Mouse (Mus musculus) layer of hippocampus, postnatal 14 days (tissue): Measurements from ENCODE around the gene Teddm1b. TPM values are rescaled to one million over a fixed set of nuclear protein-coding genes. Genes with fewer than 3 reads are reported as not detected.

Experiments
- DNase-seq, 2 experiments: peaks; one replicate each; pipeline ENCODE4 v3.0.0; 2021 to 2022; ENCODE audit warnings: low spot score in 2 of 2, mixed read lengths in 1 of 2
- microRNA-seq, 2 experiments: library from miRNA; unstranded; fragments of <30 nt; microRNA quantifications; one replicate each; pipeline ENCODE4 v1.2.0; 2021
- total RNA-seq, 2 experiments: library from RNA; stranded (reverse); gene quantifications; 2 replicates each; pipeline ENCODE4 v1.2.3; 2021

Gene Teddm1b
- total RNA-seq, 2 experiments from 2014 or later, result not detected

DNA sequence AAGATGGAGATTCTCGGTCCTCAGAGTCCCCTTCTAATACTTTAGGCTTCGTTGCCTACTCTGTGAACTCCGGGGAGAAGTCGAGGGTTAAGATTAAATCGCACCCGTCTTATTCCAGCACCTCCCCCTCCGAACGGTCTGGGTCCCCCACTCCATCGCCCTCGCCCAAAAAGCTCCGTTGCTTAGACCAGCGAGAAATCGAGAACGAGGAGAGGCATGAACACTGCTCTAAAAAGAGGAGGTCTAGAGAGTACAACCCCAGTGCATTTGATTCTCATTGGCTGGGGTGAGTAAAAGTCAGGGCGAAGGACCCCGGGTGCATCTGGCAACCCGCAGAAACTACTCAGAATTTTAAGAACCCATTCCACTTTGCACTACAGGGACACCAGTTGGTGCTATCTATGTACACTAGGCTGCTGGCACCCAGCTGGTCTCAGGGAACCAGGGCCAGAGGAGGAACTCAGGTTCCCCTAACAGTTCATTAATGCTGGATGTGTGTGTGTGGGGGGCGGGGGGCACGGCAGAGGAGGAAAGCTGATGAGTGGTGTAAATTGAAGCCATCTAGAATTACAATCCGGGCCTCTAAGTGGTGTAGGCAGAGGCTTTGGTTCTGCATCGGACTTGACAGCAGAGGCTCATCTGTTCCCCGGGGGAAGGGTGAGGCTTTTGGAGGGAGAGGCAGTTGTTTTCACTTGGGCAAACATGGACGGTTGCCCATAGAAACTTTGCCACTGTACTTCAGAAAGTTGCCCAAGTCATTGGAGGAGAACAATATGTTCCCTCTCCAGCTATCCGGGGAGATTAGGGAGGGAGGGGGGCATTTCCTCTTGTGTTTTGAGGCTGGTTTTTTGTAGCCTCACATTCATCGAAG is 26.9 kb downstream of the Teddm1b start:
- DNase-seq, result no peak

DNA sequence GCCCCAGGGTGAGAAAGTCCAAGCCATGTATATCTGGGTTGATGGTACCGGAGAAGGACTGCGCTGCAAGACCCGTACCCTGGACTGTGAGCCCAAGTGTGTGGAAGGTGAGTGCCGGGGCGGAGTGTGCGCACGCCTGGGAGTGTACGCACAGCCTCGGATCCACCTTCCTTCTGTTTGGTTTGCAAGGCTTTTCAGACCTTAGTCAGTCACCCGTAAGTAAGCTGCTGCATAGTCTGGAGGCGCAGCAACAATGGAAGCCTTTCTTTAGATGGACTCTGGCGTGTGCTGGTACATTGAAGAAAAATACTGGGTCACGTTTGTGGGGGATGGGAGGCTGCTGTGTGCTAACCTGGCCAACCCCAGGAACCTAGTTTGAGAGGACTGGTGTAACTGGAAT is 28.9 kb downstream of the Teddm1b start:
- DNase-seq, result no peak

GRCm38 (mm10) chr1:153904236-153904635 is 30.1 kb downstream of the Teddm1b start:
- DNase-seq, result no peak

- no peak for DNase-seq
Observed at GRCm38 (mm10) chr1:153905884-153906283, 31.7 kb downstream of the Teddm1b start.

- no peak for DNase-seq
Observed at GRCm38 (mm10) chr1:153908208-153908607, 34.1 kb downstream of the Teddm1b start.

DNA sequence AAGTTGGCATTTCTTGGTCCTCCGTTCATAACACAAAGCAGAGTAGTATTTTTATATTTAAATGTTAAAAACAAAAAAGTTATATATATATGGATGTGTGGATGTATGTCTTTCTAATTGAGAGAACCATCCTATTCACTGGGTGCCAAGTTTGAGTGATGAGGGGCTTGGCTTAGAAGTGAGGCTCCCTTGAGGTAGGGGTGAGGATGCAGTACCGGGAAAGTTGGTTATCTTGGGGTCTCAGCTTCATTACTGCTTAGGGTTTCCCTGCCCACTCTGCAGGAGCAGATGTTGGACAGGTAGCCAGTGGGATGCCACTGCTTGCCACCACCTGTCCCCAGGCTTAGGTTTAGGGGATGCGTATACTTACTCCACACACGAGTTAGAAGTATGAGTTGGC is 34.6 kb downstream of the Teddm1b start:
- DNase-seq, result no peak

DNA sequence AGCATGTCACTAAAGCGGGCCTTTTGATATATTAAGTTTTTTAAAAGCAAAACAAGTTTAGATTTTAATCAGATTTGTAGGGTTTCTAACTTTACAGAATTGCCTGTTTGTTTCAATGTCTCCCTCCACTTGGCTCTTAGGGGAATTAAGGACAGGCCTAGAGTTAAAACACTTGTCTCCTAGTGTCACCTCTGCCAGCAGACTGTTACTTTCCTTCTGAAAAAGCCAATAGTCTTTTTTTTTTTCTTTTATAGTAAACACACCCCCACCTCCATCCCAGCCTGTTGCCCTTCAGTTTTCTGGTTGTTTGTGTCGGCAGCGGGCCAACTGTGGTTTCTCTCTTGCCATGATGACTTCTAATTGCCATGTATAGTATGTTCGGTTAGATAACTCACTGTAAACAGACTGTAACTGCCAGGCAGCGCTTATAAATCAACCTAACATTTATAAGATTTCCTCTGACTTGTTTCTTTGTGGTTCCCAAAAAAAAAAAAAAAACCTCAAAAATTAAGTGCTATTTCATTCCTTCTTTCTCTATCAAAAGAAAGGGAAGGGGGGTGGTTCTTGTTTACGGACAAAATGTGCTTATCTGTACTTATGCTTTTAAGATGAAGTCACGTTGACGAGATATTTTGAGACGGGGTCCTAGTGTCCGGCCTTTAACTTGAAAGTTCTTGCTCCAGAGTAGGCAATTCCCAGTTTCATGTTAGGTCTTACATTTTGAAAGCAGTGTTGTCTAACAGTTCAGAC is 35.2 kb downstream of the Teddm1b start:
- DNase-seq, result no peak

DNA sequence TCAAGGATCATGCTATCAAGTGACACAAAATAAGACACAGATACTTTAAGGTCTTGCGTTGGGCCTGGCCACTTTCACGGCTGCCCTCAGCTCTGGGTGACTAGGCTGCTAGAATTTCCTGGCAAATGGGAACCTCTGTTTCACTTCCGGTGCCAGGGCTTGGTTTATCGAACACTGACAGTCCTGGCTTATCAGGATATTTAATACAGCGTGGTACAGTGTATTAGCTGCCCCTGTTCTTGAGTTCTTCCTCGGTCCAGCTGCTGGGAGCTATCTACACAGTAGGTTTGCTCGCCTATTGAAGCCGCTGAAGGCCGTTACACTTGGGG is 35.8 kb downstream of the Teddm1b start:
- no peak for DNase-seq

- DNase-seq, result no peak
Observed at GRCm38 (mm10) chr1:153910423-153910822, 36.3 kb downstream of the Teddm1b start.

- no peak for DNase-seq
Observed at GRCm38 (mm10) chr1:153911276-153911795, 37.2 kb downstream of the Teddm1b start.

GRCm38 (mm10) chr1:153913869-153914268 is 39.7 kb downstream of the Teddm1b start:
- no peak for DNase-seq

GRCm38 (mm10) chr1:153918521-153919206 is 44.5 kb downstream of the Teddm1b start:
- no peak for DNase-seq

DNA sequence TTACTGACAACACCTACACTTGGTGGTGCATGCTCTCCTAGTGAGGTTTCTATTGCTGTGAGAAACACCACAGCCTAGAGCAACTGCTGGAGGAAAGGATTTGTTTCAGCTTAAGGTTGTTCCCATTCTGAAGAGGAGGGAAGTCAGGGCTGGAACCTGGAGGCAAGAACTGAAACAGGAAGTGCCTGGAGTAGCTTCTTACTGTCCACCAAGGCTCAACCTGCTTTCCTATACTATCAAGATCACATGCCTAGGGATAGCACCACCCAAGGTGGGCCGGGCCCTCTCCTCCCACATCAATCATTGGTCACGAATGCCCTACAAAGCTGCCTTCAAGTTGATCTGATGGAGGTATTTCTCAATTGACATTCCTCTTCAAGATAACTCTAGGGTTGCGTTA is 47.5 kb downstream of the Teddm1b start:
- DNase-seq, result no peak

- no peak for DNase-seq
Observed at GRCm38 (mm10) chr1:153922571-153923021, 48.5 kb downstream of the Teddm1b start.

- no peak for DNase-seq
Observed at GRCm38 (mm10) chr1:153924395-153925385, 50.5 kb downstream of the Teddm1b start.

Small RNAs within 50 kb of the gene (microRNA-seq; reads per million reads assigned to microRNA genes)
- gene Mir8114, result 19.7 to 24.1 reads per million in 2 experiments

Other genes starting within 250 kb of the Teddm1b start
- 10 to 100 TPM; 51.8 to 53.0 TPM for gene Rgs8, start 221.3 kb upstream of the Teddm1b start, total RNA-seq
- 1 to 10 TPM; 6.6 to 8.8 TPM for gene Rgs16, start 134.0 kb upstream of the Teddm1b start, total RNA-seq
- 10 to 100 TPM; 10.9 to 11.4 TPM for gene Rnasel, start 124.9 kb upstream of the Teddm1b start, total RNA-seq
- 1 to 10 TPM in 1 of 2 experiments, under 1 TPM in 1; 0.88 to 1.0 TPM for gene Rgsl1, start 30.2 kb upstream of the Teddm1b start, total RNA-seq
- gene Teddm1a, start 17.4 kb downstream of the Teddm1b start, total RNA-seq, result not detected
- 1,000 to 10,000 TPM; 1,538 to 1,706 TPM for gene Glul, start 25.6 kb downstream of the Teddm1b start, total RNA-seq
- 1 to 10 TPM; 1.7 to 2.8 TPM for gene Teddm2, start 25.9 kb downstream of the Teddm1b start, total RNA-seq